Mouse (Mus musculus) small intestine, adult 2 months (tissue): ENCODE data around the gene Tmem63a. TPM values are rescaled to one million over a fixed set of nuclear protein-coding genes. Genes with fewer than 3 reads are reported as not detected.
A peak's percentile ranks its signal among the peaks of the same experiment; 100 is the strongest.
"Not testable (repeated sequence)": the region's sequence is repeated elsewhere in the genome, so short reads cannot be mapped to it uniquely, and the experiment has no call there.

Experiments
- H3K27ac ChIP-seq: fragments of 200-500 bp; 2 replicates; pipeline ENCODE4 v1.5.1; 2012; ENCODE audit warnings: low read depth, low read length, control low read depth, inconsistent platforms; ENCODE audit not compliant: insufficient read depth
- H3K27me3 ChIP-seq: fragments of 200-500 bp; 2 replicates; pipeline ENCODE4 v1.6.1; 2012; ENCODE audit warnings: mild to moderate bottlenecking, moderate library complexity, low read length, inconsistent platforms; ENCODE audit not compliant: control insufficient read depth, insufficient read depth
- H3K36me3 ChIP-seq: fragments of 200-500 bp; 2 replicates; pipeline ENCODE4 v1.6.1; 2012; ENCODE audit warnings: mild to moderate bottlenecking, low read length, control low read depth, inconsistent platforms; ENCODE audit not compliant: control insufficient read depth, insufficient read depth
- H3K4me1 ChIP-seq: fragments of 200-500 bp; 2 replicates; pipeline ENCODE4 v1.6.1; 2012; ENCODE audit warnings: low read length, inconsistent platforms, mixed read lengths; ENCODE audit not compliant: control insufficient read depth, insufficient read depth, insufficient read length
- H3K4me3 ChIP-seq: fragments of 200-500 bp; 2 replicates; pipeline ENCODE4 v1.5.1; 2012; ENCODE audit warnings: low read depth, mild to moderate bottlenecking, control low read depth, inconsistent platforms, low read length, moderate library complexity
- CTCF ChIP-seq: fragments of 200-500 bp; IDR thresholded peaks from 2 replicates; pipeline ENCODE4 v1.5.1; 2012; ENCODE audit warnings: low read depth, mild to moderate bottlenecking, control low read depth, inconsistent platforms, low read length, moderate library complexity, mixed read lengths; ENCODE audit not compliant: insufficient replicate concordance, insufficient read length; ENCODE audit errors: extremely low read depth
- POLR2A ChIP-seq: fragments of 200-500 bp; IDR thresholded peaks from 2 replicates; pipeline ENCODE4 v1.6.1; 2012; ENCODE audit warnings: low read depth, mild to moderate bottlenecking, control low read depth, inconsistent platforms, low read length, moderate library complexity
- WGBS: fragments of 180-500 bp; shearing (Covaris S2); methylation state at CpG from one replicate; pipeline ENCODE4 v1.1.7; 2018; 5-methylcytosine and 5-hydroxymethylcytosine counted together
- polyA plus RNA-seq: library from polyadenylated mRNA; depleted of rRNA; stranded (reverse); fragments of >200 nt; gene quantifications from 2 replicates; pipeline ENCODE4 v1.2.3, GENCODE M21; 2012

The Tmem63a gene
- polyA plus RNA-seq, 1 experiment, result 23.5 TPM

DNA sequence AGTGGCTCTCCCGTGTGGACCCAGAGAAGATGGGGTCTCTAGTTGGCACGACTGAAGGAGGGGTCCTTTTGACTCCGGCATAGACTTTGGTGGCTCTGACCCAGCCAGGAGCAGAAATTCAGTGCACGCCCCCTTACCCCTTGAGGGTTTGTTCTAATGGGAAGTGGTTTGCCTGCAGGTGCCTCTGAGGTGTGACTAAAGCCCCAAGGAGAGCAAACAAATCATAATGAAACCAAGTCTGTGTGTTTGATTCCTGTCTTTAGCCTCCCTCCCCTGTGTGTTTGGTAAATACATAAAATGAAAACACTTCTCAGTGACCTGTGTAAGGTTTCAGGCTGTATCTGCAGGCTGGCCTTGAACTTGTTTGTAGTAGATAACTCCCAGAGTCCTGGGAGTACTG lies 15.9 kb upstream of the Tmem63a start:
- Histone ChIP-seq H3K27ac (no peak overlapping the region), H3K36me3 (no peaks in the 10 kb centered on the region), H3K27me3 (no peaks in the 10 kb centered on the region), H3K4me3 (no peak overlapping the region), H3K4me1 (0 out of 2 replicates have a peak, but pooled peaks cover 3% of the 10 kb centered on the region)
- WGBS, result 49% methylated on average over 4 of the region's 4 CpGs
- TF ChIP-seq CTCF, result no peak
- no peak for TF ChIP-seq POLR2A

DNA sequence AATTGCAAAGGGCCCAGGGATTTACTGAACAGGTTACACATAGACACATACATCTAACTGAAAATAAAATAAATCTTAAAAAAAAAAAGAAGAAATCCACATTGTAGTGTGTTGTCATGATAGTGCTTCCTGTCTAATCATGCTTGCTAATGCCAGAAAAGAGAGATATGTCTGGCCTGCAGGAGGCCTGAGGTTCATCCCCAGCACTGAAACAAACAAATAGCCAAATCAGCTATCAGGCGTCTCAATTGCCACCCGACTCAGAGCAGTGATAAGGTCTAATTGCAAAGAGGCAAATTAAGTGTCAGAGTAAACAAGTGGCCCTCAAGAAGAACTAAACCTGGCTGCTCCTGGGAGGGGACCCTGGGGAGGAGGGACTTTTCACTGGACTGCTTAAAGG lies 12.5 kb upstream of the Tmem63a start:
- no peaks in the 10 kb centered on the region for H3K27me3 ChIP-seq

GRCm38 (mm10) chr1:180931106-180931505 lies 11.0 kb upstream of the Tmem63a start:
- Histone ChIP-seq H3K27me3 (no peaks in the 10 kb centered on the region), H3K36me3 (no peaks in the 10 kb centered on the region), H3K4me3 (no peak overlapping the region), H3K27ac (no peak overlapping the region), H3K4me1 (no peaks in the 10 kb centered on the region; the same call in 1 of the 2 replicates)
- 54% methylated on average over 3 of the region's 3 CpGs for WGBS
- TF ChIP-seq POLR2A (no peak), CTCF (no peak)

More for the DNA sequence above, 12.5 kb upstream of the Tmem63a start:
- peaks cover 3% of the 10 kb centered on the region; the same call in 1 of the 2 replicates for H3K4me1 ChIP-seq
- no peak for TF ChIP-seq POLR2A
- no peak for TF ChIP-seq CTCF
- no peaks in the 10 kb centered on the region for H3K36me3 ChIP-seq
- WGBS, result 57% methylated on average over 2 of the region's 2 CpGs
- H3K27ac ChIP-seq, result no peak overlapping the region
- no peak overlapping the region for H3K4me3 ChIP-seq

DNA sequence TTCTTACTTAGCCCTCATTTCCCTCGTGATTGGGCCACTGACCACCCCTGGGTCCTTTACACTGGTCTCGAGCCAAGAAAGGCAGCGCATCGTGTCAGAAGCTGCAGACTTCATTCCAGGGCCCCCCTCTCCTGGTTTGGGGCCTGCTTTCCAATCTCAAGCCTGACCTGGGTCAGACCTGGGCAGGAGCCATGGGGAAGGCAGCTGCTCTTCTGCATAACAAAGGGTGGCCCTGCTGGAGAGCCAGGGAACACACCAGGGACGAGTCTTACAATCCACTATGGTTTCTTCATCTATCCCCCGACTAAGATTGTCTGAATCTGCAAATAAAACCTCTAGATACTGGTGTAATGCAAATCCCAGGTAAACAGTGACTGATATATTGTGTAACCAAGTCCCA lies 8.5 kb upstream of the Tmem63a start:
- TF ChIP-seq CTCF (no peak), POLR2A (no peak)
- 71% methylated on average over 6 of the region's 6 CpGs for WGBS
- H3K4me1 ChIP-seq, result peaks cover 3% of the 10 kb centered on the region; the same call in 1 of the 2 replicates
- H3K4me3 ChIP-seq, result no peak overlapping the region
- H3K36me3 ChIP-seq, result no peaks in the 10 kb centered on the region
- no peak overlapping the region for H3K27ac ChIP-seq
- no peaks in the 10 kb centered on the region for H3K27me3 ChIP-seq

GRCm38 (mm10) chr1:180934467-180935419 lies 7.4 kb upstream of the Tmem63a start, which contains the start of gene Lefty1:
Gene Lefty1 (plus strand): TSS chr1:180935022.
- TF ChIP-seq POLR2A (no peak), CTCF (no peak)
- WGBS, result 89% methylated on average over 21 of the region's 21 CpGs
- Histone ChIP-seq H3K4me3 (no peak within 1 kb of the TSS), H3K4me1 (peaks cover 3% of the 10 kb centered on the region; the same call in 1 of the 2 replicates), H3K27ac (no peak within 1 kb of the TSS), H3K27me3 (no peaks in the 10 kb centered on the region), H3K36me3 (no peaks in the 10 kb centered on the region)

DNA sequence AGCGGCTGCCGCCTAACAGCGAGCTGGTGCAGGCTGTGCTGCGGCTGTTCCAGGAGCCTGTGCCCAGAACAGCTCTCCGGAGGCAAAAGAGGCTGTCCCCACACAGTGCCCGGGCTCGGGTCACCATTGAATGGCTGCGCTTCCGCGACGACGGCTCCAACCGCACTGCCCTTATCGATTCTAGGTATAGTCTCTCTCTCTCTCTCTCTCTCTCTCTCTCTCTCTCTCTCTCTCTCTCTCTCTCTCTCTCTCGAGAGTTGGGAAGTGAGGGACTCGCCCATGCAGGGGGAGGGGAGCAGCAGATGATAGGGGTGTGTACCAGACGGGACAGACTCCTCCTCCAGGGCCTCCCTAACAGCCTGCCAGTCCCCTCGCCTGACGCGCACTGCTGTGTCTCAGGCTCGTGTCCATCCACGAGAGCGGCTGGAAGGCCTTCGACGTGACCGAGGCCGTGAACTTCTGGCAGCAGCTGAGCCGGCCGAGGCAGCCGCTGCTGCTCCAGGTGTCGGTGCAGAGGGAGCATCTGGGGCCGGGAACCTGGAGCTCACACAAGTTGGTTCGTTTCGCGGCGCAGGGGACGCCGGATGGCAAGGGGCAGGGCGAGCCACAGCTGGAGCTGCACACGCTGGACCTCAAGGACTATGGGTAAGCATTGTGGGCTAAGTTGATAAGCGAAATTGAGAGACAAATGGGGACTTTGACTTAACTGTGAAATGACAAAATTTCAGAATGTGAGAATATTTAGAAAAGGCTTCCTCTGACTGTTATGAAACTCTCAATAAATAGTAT lies 5.3 kb upstream of the Tmem63a start:
- H3K36me3 ChIP-seq, H3K4me1 ChIP-seq, H3K27ac ChIP-seq, H3K27me3 ChIP-seq: not testable (repeated sequence)
- WGBS, result 3% methylated on average over 41 of the region's 41 CpGs
- peak overlapping the region; percentile 60 for H3K4me3 ChIP-seq

DNA sequence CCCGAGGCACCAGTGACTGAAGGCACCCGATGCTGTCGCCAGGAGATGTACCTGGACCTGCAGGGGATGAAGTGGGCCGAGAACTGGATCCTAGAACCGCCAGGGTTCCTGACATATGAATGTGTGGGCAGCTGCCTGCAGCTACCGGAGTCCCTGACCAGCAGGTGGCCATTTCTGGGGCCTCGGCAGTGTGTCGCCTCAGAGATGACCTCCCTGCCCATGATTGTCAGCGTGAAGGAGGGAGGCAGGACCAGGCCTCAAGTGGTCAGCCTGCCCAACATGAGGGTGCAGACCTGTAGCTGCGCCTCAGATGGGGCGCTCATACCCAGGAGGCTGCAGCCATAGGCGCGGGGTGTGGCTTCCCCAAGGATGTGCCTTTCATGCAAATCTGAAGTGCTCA lies 4.5 kb upstream of the Tmem63a start:
- not testable (repeated sequence) for H3K27ac ChIP-seq, H3K36me3 ChIP-seq, H3K4me3 ChIP-seq, H3K4me1 ChIP-seq, H3K27me3 ChIP-seq
- WGBS, result 90% methylated on average over 13 of the region's 13 CpGs

DNA sequence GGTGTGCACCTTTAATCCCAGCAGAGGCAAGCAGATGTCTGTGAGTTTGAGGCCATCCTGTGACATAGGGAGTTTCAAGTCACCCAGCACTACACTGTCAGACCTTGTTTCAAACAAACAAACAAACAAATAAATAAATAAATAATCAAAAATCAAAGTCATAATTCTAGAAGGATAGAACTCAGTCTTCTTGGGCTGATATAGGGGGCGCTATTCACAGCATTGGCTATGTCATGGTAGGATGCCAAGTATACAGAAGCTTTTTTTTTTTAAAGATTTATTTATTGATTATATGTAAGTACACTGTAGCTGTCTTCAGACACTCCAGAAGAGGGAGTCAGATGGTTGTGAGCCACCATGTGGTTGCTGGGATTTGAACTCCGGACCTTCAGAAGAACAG lies 3.4 kb upstream of the Tmem63a start:
- not testable (repeated sequence) for H3K27me3 ChIP-seq, H3K27ac ChIP-seq, H3K36me3 ChIP-seq, H3K4me3 ChIP-seq, H3K4me1 ChIP-seq
- WGBS, result 86% methylated on average over 2 of the region's 2 CpGs
